Mouse (Mus musculus) left cerebral cortex, adult 8-10 months (tissue): Measurements from ENCODE around the gene Agbl3. TPM values are rescaled to one million over a fixed set of nuclear protein-coding genes. Genes with fewer than 3 reads are reported as not detected.

ENCODE experiments used
- DNase-seq, 2 experiments: peaks; one replicate each; pipeline ENCODE4 v3.0.0; 2022; ENCODE audit warnings: low spot score in 2 of 2
- total RNA-seq, 4 experiments: library from RNA; stranded (reverse); gene quantifications; 2 replicates each; pipeline ENCODE4 v1.2.4; 2022

Gene Agbl3
- total RNA-seq, 4 experiments from 2014 or later = 14.4 to 18.7 (median 15.8) TPM

- DNase-seq = no peak
Observed at GRCm38 (mm10) chr6:34904361-34904760, 124.1 kb downstream of the Agbl3 start.

DNA sequence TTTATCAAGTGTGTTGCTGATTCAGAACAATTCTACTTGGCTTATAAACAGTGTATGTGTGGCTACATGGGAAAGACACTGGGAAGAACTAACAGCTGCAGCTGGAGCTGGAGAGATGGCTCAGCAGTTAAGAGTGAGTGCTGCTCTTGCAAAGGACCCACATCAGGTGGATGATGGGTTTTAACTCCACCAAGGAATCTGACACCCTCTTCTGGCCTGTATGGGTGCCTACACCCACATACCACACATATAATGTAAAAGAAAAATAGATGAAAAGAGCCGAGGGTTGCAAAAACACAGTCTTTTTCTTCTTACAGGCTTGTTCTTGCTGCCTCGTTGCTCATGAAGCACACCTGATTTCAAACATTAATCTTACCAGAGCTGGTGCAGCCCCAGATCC lies 125.9 kb downstream of the Agbl3 start:
- no peak for DNase-seq

GRCm38 (mm10) chr6:34906661-34907060 lies 126.4 kb downstream of the Agbl3 start:
- DNase-seq = peak in 1 of 2 experiments; percentile 33

- no peak for DNase-seq
Observed at GRCm38 (mm10) chr6:34907121-34907614, 126.9 kb downstream of the Agbl3 start.

DNA sequence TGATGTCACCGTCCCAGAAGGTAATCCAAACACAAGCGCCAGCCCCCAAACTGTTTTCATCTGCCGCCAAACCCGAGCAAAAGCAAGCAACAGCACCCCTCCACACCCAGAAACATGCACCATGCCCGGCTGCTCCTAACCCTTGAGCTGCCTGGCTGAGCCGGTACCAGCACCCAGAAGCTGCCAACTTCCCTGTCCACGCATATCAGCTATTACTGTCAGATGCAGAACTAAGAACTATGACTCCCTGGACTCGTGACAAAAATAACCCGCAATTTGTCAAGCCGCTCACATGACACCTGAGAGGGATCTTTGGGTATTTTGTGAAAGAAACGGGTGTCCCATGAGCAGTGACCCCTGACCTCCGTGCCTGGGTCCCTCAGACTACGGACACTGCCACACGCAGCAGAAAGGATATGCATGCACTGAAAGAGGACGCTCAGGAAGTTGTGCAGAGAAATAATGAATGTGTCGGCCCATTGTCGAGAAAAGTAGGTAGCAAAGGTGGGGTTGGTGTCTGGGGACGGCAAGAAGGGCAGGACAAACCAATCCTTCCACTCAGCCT lies 127.5 kb downstream of the Agbl3 start:
- no peak for DNase-seq

Other genes starting within 250 kb of the Agbl3 start
- 10 to 100 TPM; 18.9 to 22.6 (median 20.5) TPM for gene Cald1, start 181.9 kb upstream of the Agbl3 start, total RNA-seq
- gene Tmem140, start 82.7 kb downstream of the Agbl3 start, total RNA-seq = 1 to 10 TPM; 1.9 to 4.3 (median 2.9) TPM
- 1 to 10 TPM; 3.6 to 4.1 (median 3.8) TPM for gene Cyren, start 97.6 kb downstream of the Agbl3 start, total RNA-seq
- gene Wdr91, start 130.4 kb downstream of the Agbl3 start, total RNA-seq = 10 to 100 TPM; 35.9 to 39.9 (median 38.0) TPM
- gene Stra8, start 139.7 kb downstream of the Agbl3 start, total RNA-seq = not detected
- gene Slc23a4, start 208.0 kb downstream of the Agbl3 start, total RNA-seq = 1 to 10 TPM in 3 of 4 experiments, under 1 TPM in 1; 0.67 to 2.2 (median 1.4) TPM